In genomic region chr17:6477026-6477425, GRCm38 (mm10) we compare ENCODE assay signal across 8 mouse cellular contexts. TPM values are rescaled to one million over a fixed set of nuclear protein-coding genes. Genes with fewer than 3 reads are reported as not detected.
DNase-seq lines count a peak whose midpoint lies in the region; ATAC-seq and TF ChIP-seq lines count a peak whose summit lies in the region.
"Not testable (repeated sequence)": the region's sequence is repeated elsewhere in the genome, so short reads cannot be mapped to it uniquely, and the experiment has no call there.

No protein-coding gene starts in this region.

- under 1% methylated on average over 42 of the region's 42 CpGs for WGBS in bone marrow, adult 2 months
- 2% methylated on average over 42 of the region's 42 CpGs for WGBS in embryonic facial prominence, embryonic 13.5 days
- 1% methylated on average over 40 of the region's 42 CpGs for WGBS in heart, embryonic 10.5 days
- WGBS in liver, adult 2 months = 2% methylated on average over 42 of the region's 42 CpGs
- WGBS in midbrain, embryonic 11.5 days = 2% methylated on average over 31 of the region's 42 CpGs

- not testable (repeated sequence) for H3K79me3 ChIP-seq in C2C12 (ENCODE audit: low read depth)

- not testable (repeated sequence) for TF ChIP-seq POLR2A in bone marrow, adult 2 months (IDR thresholded peaks at IDR 0.05; ENCODE audit: borderline replicate concordance, control insufficient read depth, low read depth, low read length); liver, adult 2 months (IDR thresholded peaks at IDR 0.05; ENCODE audit: extremely low read depth, insufficient read depth, low read length)

- H3K4me3 ChIP-seq in C2C12 (ENCODE audit: insufficient read depth, poor library complexity, severe bottlenecking) = peak overlapping the region; percentile 59
- H3K4me3 ChIP-seq in bone marrow, adult 2 months (replicated peaks; ENCODE audit: control insufficient read depth, low read depth, low read length) = peak overlapping the region; percentile 57
- H3K4me3 ChIP-seq in embryonic facial prominence, embryonic 13.5 days = peak overlapping the region; percentile 68
- H3K4me3 ChIP-seq in heart, embryonic 10.5 days = peak overlapping the region; percentile 77
- peak overlapping the region; percentile 59 for H3K4me3 ChIP-seq in liver, adult 2 months (ENCODE audit: insufficient read depth, low read depth, low read length)
- H3K4me3 ChIP-seq in midbrain, embryonic 11.5 days (ENCODE audit: low read depth, low read length) = peak overlapping the region; percentile 77

- H3K9ac ChIP-seq in embryonic facial prominence, embryonic 13.5 days = peak overlapping the region; percentile 90
- H3K9ac ChIP-seq in liver, adult 2 months (ENCODE audit: low read depth, low read length) = peak overlapping the region; percentile 58
- peak overlapping the region; percentile 86 for H3K9ac ChIP-seq in midbrain, embryonic 11.5 days (ENCODE audit: low read length)

- not testable (repeated sequence) for H3K4me1 ChIP-seq in bone marrow, adult 2 months (ENCODE audit: control insufficient read depth, insufficient read depth, low read length); embryonic facial prominence, embryonic 13.5 days; liver, adult 2 months (ENCODE audit: control insufficient read depth, insufficient read depth, low read length); midbrain, embryonic 11.5 days (ENCODE audit: control insufficient read depth, insufficient read depth, low read length)
- peaks cover 19% of the 10 kb centered on the region for H3K4me1 ChIP-seq in heart, embryonic 10.5 days

- H3K27me3 ChIP-seq in C2C12 (ENCODE audit: control insufficient read depth, insufficient read depth, insufficient read length); embryonic facial prominence, embryonic 13.5 days; heart, embryonic 10.5 days (ENCODE audit: insufficient read depth, poor library complexity, severe bottlenecking); liver, adult 2 months (ENCODE audit: control insufficient read depth, insufficient read depth, low read length); midbrain, embryonic 11.5 days (ENCODE audit: control insufficient read depth, insufficient read depth, low read length): not testable (repeated sequence)

- peak overlapping the region; percentile 64 for H3ac ChIP-seq in C2C12 (ENCODE audit: control insufficient read depth, insufficient read length, low read depth)

- H3K27ac ChIP-seq in bone marrow, adult 2 months (ENCODE audit: control insufficient read depth, insufficient read depth, low read depth, low read length, poor library complexity); liver, adult 2 months (replicated peaks; ENCODE audit: insufficient read depth, low read depth, low read length): not testable (repeated sequence)
- peak overlapping the region; percentile 80 for H3K27ac ChIP-seq in embryonic facial prominence, embryonic 13.5 days
- peak overlapping the region; percentile 85 for H3K27ac ChIP-seq in heart, embryonic 10.5 days
- H3K27ac ChIP-seq in midbrain, embryonic 11.5 days (ENCODE audit: low read depth, low read length) = peak overlapping the region; percentile 54; the same call in 1 of the 2 replicates

- not testable (repeated sequence) for H3K36me3 ChIP-seq in C2C12 (ENCODE audit: control insufficient read depth, insufficient read depth); embryonic facial prominence, embryonic 13.5 days; heart, embryonic 10.5 days; liver, adult 2 months (ENCODE audit: control insufficient read depth, insufficient read depth, low read length); midbrain, embryonic 11.5 days (ENCODE audit: control insufficient read depth, insufficient read depth, low read length)

- H3K4me2 ChIP-seq in embryonic facial prominence, embryonic 13.5 days = peak overlapping the region; percentile 85
- H3K4me2 ChIP-seq in midbrain, embryonic 11.5 days = peak overlapping the region; percentile 90

- H3K9me3 ChIP-seq in embryonic facial prominence, embryonic 13.5 days; heart, embryonic 10.5 days; midbrain, embryonic 11.5 days (ENCODE audit: control insufficient read depth, low read length): not testable (repeated sequence)

- DNase-seq in heart, embryonic 10.5 days (ENCODE audit: low spot score); liver, adult 2 months (ENCODE audit: extremely low read depth, low read depth, low spot score): not testable (repeated sequence)
- peak; percentile 98 for DNase-seq in midbrain, embryonic 11.5 days (ENCODE audit: low spot score, missing footprints)
- DNase-seq in retina, embryonic 14.5 days (ENCODE audit: low spot score) = peak; percentile 69

- H3K79me2 ChIP-seq in C2C12 (ENCODE audit: control insufficient read depth, insufficient read depth) = peaks cover 37% of the 10 kb centered on the region
- H3K79me2 ChIP-seq in liver, adult 2 months (ENCODE audit: control insufficient read depth, insufficient read depth, low read length) = not testable (repeated sequence)

- peak; percentile 59 for ATAC-seq in embryonic facial prominence, embryonic 13.5 days (ENCODE audit: insufficient number of reproducible peaks, insufficient read depth, low FRiP score, low TSS enrichment, low read depth)
- peak; percentile 81 for ATAC-seq in inflammation-experienced regulatory T-cells, adult 6 months
- peak; percentile 87 for ATAC-seq in midbrain, embryonic 11.5 days (ENCODE audit: low FRiP score)

- not testable (repeated sequence) for TF ChIP-seq CTCF in C2C12 (IDR thresholded peaks at IDR 0.05; ENCODE audit: control insufficient read depth, insufficient read depth, insufficient read length); bone marrow, adult 2 months (IDR thresholded peaks at IDR 0.05; ENCODE audit: control insufficient read depth, insufficient read depth, low read length); liver, adult 2 months (IDR thresholded peaks at IDR 0.05; ENCODE audit: low read depth, low read length)

TF ChIP-seq in C2C12, 6 proteins besides CTCF, POLR2A, EP300 and RAD21:
- peak; percentile 84 for TF ChIP-seq USF1 (IDR thresholded peaks at IDR 0.05; ENCODE audit: low read depth)

RNA-seq across cellular contexts. Expression of gene Dynlt1b, which starts 47.1 kb away (rescaled TPM):
- 232 TPM for polyA plus RNA-seq in C2C12 (2012; fragmentation: generic; extraction: Trizol)
- polyA plus RNA-seq in bone marrow, adult 2 months (2011; ENCODE audit: insufficient read depth, insufficient read length, low replicate concordance, missing spikeins) = 61.7 and 183 TPM in 2 replicates
- polyA plus RNA-seq in embryonic facial prominence, embryonic 13.5 days (2015; fragmentation: Nextera tagmentation; extraction: Ambion mirVana) = 511 and 514 TPM in 2 replicates
- 422 and 472 TPM in 2 replicates for polyA plus RNA-seq in heart, embryonic 10.5 days (2016; fragmentation: Nextera tagmentation; extraction: Ambion mirVana)
- 100 to 1,000 TPM; 120 to 197 (median 161) TPM for polyA plus RNA-seq in inflammation-experienced regulatory T-cells, adult 6 months (2017; shearing (Covaris generic))
- total RNA-seq in liver, adult 2 months (2014; rRNA removed) = 44.4 and 56.6 TPM in 2 replicates
- 37.4 and 51.4 TPM in 2 replicates for polyA plus RNA-seq in liver, adult 2 months (2012; rRNA removed)
- 673 and 680 TPM in 2 replicates for polyA plus RNA-seq in midbrain, embryonic 11.5 days (2014; fragmentation: Nextera tagmentation; extraction: Ambion mirVana)
